Mouse (Mus musculus): Measurements from ENCODE around the gene Plekha5.
"Not testable (repeated sequence)": the region's sequence is repeated elsewhere in the genome, so short reads cannot be mapped to it uniquely, and the experiment has no call there.

The Plekha5 gene

GRCm38 (mm10) chr6:140576961-140577821 is 153.3 kb downstream of the Plekha5 start:
- no peak for DNase-seq (ENCODE audit: low spot score in 2 of 2)

- DNase-seq (ENCODE audit: low spot score in 2 of 2), result no peak
Observed at GRCm38 (mm10) chr6:140577822-140578170, 153.9 kb downstream of the Plekha5 start.

GRCm38 (mm10) chr6:140578985-140579384 is 155.1 kb downstream of the Plekha5 start:
- DNase-seq (ENCODE audit: low spot score in 2 of 2), result not testable (repeated sequence)

GRCm38 (mm10) chr6:140580170-140580569 is 156.3 kb downstream of the Plekha5 start:
- no peak for DNase-seq (ENCODE audit: low spot score in 2 of 2)

GRCm38 (mm10) chr6:140586714-140587259 is 162.9 kb downstream of the Plekha5 start:
- DNase-seq (ENCODE audit: low spot score in 2 of 2), result no peak

- DNase-seq (ENCODE audit: low spot score in 2 of 2), result no peak
Observed at GRCm38 (mm10) chr6:140591331-140591730, 167.5 kb downstream of the Plekha5 start.

- no peak for DNase-seq (ENCODE audit: low spot score in 2 of 2)
Observed at GRCm38 (mm10) chr6:140592713-140593112, 168.9 kb downstream of the Plekha5 start.

- DNase-seq (ENCODE audit: low spot score in 2 of 2), result peak; percentile 25 to 39
Observed at GRCm38 (mm10) chr6:140593420-140594170, 169.7 kb downstream of the Plekha5 start.

GRCm38 (mm10) chr6:140595551-140595950 is 171.7 kb downstream of the Plekha5 start:
- DNase-seq (ENCODE audit: low spot score in 2 of 2), result not testable (repeated sequence)

GRCm38 (mm10) chr6:140597381-140598329 is 173.8 kb downstream of the Plekha5 start:
- no peak for DNase-seq (ENCODE audit: low spot score in 2 of 2)

- no peak for DNase-seq (ENCODE audit: low spot score in 2 of 2)
Observed at GRCm38 (mm10) chr6:140598516-140598915, 174.7 kb downstream of the Plekha5 start.

GRCm38 (mm10) chr6:140599337-140599736 is 175.5 kb downstream of the Plekha5 start:
- DNase-seq (ENCODE audit: low spot score in 2 of 2), result no peak

GRCm38 (mm10) chr6:140600671-140601070 is 176.8 kb downstream of the Plekha5 start:
- DNase-seq (ENCODE audit: low spot score in 2 of 2), result not testable (repeated sequence)

GRCm38 (mm10) chr6:140601175-140601574 is 177.3 kb downstream of the Plekha5 start:
- no peak for DNase-seq (ENCODE audit: low spot score in 2 of 2)

- DNase-seq (ENCODE audit: low spot score in 2 of 2), result no peak
Observed at GRCm38 (mm10) chr6:140603228-140603944, 179.5 kb downstream of the Plekha5 start.

GRCm38 (mm10) chr6:140605173-140605572 is 181.3 kb downstream of the Plekha5 start:
- DNase-seq (ENCODE audit: low spot score in 2 of 2), result not testable (repeated sequence)

GRCm38 (mm10) chr6:140605732-140606131 is 181.9 kb downstream of the Plekha5 start:
- DNase-seq (ENCODE audit: low spot score in 2 of 2), result no peak

GRCm38 (mm10) chr6:140606534-140606933 is 182.7 kb downstream of the Plekha5 start:
- DNase-seq (ENCODE audit: low spot score in 2 of 2), result no peak

- no peak for DNase-seq (ENCODE audit: low spot score in 2 of 2)
Observed at GRCm38 (mm10) chr6:140608666-140609065, 184.8 kb downstream of the Plekha5 start.

GRCm38 (mm10) chr6:140609533-140609932 is 185.7 kb downstream of the Plekha5 start:
- no peak for DNase-seq (ENCODE audit: low spot score in 2 of 2)

- DNase-seq (ENCODE audit: low spot score in 2 of 2), result no peak
Observed at GRCm38 (mm10) chr6:140610117-140610516, 186.3 kb downstream of the Plekha5 start.

Data from frontal cortex, postnatal 10 days (tissue).